Mouse (Mus musculus): Measurements from ENCODE around the gene Plk5.
"Not testable (repeated sequence)": the region's sequence is repeated elsewhere in the genome, so short reads cannot be mapped to it uniquely, and the experiment has no call there.

Plk5 gene

DNA sequence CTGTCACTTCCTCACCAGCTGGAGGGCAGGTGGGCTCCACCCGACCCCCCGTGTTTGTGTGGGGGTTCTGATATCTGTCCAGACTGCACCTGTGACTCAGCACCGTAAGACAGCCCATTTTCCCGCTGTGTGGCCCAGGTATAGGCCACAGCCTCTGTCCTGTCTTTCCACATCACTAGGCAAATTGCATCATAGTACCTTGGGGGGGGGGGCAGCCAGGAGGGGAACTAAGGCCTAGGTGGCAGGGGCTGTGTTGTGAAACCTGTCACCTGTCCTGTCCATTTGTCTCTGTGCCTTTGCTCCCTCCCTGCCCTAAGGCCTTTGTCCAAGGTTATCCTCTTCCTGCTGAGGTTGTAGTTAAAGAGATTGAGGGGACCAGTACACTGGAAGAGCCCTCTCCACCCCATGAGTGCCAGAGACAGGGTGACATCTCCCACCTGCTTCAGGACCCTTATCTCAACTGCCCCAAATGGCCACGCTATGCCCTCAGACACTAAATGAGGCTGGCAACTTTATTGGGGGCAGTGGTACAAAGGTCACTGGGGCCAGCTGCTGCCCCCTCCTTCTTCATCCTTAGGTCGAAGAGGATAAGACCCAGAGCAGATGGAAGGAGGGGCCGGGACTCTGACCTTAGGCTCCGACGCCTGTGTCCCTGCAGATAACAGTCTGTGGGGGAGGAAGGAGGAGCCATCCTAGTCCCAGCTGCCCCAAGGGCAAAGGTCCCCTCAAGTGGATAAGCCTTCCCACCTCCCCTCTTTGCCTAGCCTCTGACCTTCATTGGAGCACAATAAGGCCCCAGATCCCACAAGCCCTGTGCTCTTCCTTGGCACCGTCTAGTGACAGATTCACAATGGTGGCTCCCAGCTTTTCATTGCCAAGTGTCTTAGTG is 24.4 kb upstream of the Plk5 start:
- no peak for DNase-seq (ENCODE audit: low read depth, low spot score)

DNA sequence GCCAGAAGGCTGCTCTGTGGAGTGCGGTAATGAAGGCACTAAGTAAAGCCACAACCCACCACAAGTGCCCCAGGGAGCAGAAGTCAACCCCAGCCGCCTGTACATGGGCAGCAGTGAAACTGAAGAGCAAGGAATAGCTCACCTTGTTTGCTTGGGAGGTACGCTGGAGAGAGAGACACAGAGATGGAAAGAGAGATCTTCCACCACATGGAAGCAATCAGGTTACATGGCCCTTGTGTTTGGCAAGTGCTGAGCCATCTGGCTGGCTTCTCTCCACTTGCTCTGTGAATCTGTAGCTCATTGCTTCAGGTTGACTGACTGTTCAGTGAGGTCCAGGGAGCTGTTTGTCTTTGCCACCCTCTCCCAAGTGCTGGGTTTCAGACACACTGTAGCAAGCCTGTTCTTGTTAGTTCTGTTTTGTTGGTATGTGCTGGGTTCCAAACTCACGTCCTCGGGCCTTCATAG is 23.7 kb upstream of the Plk5 start:
- DNase-seq (ENCODE audit: low read depth, low spot score) = no peak

DNA sequence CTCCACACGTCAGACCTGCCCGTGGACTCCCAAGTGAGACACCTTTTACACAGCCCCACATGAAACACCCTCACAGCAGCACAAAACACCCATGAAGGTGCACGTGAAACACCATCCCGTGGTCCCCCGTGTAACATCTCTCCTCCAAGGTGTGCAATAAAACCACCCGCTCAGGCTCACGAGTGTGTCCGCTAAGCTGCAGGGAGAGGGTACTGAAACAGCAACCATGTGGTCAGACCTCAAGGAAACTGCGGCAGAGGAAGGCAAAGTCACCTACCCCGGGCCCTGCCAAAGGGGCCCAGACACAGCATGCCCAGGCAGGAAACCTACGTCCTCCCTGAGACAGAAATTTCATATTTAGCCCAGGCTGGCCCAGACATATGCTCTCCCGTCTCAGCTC is 20.0 kb upstream of the Plk5 start:
- DNase-seq (ENCODE audit: low read depth, low spot score) = no peak

DNA sequence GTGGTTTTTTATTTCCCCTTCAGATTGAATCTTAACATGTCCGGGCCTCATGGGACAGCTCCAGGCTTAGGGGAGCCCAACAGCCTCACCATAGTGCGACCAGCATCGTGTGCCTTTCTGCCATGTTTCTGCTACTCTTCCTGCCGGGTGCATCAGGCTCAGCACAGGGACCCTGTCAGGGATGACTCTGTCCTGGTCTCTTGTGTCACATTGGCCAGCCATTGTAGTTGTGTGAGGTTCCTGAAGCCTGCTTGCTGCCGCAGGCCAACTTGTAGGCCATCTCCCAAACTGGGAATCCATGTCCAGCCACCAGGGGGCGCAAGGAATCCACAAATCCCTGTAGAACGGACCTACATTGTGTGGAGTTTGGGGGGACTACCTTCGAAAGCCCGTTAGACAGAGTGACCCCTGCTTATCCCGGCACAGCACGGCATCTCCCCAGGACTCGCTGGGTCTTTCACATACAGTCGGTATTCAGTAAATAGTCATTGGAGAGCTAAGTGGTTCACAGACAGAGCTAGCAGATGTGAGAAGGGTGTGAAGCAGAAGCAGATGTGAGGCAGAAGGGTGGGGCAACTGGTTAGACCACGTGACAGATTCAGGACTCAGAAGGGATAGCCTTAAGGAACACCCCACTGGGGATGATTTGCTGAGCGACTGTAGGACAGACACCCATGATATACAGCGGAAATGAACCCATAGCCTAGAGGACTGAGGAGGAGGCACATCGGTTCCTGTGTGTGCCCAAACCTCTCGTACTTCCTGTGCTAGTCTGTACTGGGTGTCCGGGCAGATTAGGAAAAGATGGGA is 16.1 kb upstream of the Plk5 start:
- DNase-seq (ENCODE audit: low read depth, low spot score) = peak; percentile 89

DNA sequence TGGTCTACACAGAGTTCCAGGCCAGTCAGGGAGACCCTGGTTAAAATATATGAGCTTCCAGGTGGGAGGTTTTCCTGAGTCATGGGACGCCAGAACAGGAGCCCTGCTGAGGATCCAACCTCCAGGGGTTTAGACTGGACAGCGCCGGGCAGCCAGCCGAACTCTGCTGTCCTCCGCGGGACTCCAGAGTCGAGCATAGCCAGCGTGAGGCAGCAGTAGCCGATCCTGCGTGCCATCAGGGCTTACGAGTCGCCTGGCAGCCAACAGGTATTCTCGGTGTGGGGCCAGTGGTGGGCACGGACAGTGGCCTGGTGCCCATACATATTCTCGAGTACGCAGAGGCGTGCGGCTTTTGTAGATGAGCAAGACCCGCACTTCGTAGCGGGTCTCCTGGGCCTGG is 15.2 kb upstream of the Plk5 start:
- no peak for DNase-seq (ENCODE audit: low read depth, low spot score)

DNA sequence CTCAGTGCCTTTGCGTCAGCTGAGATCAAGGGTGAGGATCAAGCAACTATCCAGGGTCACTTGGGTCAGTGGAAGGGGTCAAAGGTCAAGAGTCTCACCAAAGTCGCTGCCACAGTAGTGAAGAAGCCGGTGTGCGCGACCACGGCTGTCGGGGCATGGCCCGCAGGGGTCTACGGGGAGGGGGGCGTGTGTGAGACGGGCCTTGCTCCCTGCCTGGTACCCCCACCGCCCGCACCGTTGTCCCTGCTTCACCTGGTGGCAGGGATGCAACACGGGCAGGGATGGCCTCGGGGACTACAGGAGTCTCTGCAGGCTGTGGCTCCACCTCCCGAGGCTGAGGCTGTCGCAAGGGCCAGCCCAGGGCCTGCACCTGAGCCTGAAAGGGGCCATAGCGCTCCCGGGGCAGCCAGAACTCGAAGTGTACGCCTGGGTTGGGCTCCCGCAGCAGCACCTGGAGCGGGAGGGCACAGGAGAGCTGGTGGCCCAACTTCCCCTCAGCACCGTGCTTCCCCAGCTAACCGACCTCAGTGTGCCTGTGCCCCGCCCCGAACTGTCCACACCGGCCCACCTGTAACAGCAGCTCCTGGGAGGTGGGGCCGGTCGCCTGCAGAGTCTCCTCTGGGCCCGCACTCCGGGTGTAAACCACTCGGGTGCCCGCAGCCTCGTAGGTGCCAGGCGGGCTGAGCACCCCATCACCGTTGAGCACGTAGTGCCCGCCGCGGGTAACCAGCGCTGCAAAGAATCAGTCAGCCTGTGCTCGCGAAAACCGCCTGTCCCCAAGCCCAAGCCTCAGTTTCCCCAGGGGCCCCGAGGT is 14.6 kb upstream of the Plk5 start:
- DNase-seq (ENCODE audit: low read depth, low spot score) = no peak

DNA sequence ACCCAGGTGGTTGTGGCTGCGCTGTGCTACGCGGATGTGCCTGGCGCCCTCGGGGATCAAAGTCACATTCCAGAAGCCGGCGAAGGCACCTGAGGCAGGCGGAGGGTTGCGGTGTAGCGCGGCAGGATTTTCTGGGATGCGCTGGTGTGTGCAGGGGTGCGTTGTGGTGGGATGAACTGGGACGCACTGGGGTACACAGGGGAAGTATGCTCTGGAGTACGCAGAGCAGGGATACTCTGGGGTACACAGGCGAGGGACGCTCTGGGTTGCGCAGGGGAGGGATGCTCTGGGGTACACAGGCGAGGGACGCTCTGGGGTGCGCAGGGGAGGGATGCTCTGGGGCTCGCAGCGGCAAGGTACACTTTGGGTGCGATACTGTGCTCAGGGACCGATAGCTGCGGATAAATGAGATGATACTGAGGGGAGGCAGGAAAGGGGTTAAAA is 13.9 kb upstream of the Plk5 start:
- no peak for DNase-seq (ENCODE audit: low read depth, low spot score)

DNA sequence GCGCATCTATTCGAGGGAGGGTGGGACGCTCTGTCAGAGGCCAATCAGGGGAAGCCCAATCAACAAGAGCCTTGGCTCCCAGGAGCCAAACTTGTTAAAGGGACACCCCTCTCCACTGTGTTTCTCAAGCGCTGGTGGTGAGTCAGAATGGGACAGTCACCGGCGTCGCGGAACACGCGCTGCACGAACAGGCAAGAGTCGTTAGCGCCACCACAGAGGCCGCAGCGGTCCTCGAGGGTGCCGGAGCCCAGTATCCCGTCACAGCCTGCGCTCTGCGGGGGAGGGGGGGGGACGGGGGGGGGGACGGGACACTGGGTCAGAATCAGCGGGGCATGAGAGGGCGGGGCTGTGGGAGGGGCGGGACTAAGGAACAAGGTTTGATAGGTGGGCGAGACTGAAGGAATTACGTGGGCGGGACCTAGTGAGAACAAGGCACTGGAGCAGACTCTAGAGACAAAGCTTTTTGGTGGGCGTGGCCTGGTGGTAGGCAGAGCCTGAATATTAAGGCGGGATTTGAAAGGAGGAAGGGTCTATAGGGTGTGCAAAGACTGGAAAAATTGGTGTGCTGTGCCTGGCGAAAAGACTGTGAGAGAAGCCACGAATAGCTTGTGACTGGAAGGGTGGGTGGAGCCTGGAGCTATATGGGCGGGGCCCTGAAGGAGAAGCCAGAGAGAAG is 13.4 kb upstream of the Plk5 start:
- DNase-seq (ENCODE audit: low read depth, low spot score) = peak; percentile 76

DNA sequence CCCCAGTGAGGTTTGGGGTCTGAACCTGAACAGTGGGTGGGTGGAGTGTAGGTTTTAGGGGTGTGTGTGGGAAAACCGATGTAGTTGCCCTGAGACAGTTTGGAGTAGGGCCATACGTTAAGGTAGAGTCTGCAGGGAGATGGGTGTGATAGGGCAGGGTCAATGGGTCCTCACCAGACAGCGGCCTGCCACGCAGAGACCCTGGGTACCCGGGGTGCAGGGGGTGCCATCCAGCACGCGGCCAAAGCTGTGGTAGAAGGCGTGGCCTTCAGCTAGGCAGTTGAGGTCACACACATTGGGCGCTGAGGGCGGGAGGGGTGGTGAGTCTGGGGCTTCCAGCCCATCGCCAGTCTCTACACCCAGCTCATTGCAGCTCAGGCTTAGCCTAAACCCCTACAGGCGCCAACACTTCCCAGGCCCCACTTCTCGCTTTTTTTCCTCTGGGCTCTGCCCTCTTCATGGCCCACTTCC is 12.8 kb upstream of the Plk5 start:
- DNase-seq (ENCODE audit: low read depth, low spot score) = no peak

DNA sequence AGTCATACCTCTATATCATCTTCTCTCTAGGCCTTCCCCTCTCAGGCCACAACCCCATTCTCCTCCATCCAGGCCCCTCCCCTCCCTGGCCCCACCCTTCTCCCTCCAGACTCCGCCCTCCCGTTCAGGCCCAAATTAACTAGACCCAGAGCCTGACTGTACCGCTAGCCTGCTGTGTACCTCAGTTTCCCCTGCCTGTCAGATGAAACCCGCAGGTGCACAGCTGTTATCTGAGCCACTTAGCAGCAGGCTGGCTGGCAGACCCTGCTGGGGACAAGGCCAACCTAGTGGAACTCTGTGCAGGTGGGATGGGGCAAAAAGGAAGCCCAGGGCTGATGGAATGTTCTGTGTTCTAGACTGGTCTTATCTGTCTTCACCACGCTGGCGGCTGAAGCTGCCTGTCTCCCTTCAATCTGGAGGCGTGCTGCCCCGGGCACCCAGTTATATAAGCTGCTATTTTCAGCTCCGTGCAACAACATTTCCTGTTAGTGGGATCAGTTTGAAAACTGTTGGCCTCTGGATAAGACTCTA is 12.1 kb upstream of the Plk5 start:
- DNase-seq (ENCODE audit: low read depth, low spot score) = no peak

DNA sequence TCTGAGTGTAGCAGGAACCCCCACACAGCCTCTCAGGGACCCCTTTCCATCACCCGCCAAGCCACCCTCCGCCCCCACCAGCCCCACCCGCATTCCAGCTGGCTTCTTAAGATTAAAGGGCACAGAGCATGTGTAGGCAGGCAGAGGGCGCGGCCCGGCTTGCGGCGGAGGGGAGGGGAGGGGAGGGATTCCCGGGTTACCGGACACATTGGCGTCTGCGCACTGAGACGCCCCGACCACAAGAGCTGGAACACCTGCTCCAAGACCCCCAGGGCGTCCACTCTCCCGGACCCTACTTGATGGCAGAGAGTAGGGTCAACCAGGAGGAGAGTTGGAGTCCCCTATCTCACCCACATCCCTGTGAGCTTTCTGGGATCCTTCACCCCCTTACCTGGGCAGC is 11.1 kb upstream of the Plk5 start:
- DNase-seq (ENCODE audit: low read depth, low spot score) = no peak

DNA sequence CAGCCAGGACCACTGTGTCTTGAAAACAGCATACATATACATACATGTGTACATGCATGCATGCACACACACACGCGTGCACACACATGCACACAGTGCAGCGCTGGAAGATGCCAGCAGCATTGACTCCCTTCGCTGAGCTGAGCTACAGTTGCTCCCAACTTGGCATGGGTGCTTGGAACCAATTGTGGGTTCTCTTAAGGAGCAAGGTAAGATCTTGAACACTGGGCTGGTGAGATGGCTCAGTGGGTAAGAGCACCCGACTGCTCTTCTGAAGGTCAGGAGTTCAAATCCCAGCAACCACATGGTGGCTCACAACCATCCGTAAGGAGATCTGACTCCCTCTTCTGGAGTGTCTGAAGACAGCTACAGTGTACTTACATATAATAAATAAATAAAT is 10.3 kb upstream of the Plk5 start:
- not testable (repeated sequence) for DNase-seq (ENCODE audit: low read depth, low spot score)

DNA sequence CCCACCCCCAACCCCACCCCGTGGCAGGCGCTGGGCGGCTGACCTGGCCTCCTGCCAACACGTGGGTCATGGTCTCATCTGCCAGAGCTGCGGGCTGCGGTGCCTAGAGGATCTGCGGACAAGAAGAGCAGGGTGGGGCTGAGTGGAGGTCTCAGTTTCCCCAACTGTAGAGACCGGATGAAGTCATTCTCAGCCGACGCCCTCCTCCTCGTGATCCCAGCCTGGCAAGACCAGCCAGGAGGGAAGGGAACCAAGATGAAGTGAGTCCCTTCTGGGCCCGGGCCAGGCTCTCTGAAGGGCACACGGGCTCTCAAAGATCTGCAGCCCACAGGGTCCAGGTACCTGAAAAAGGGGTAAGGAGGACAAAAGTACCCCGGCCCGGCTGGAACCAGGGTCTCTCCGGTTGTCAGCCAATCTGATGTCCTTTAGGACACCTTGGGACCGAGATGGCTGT is 8.7 kb upstream of the Plk5 start:
- DNase-seq (ENCODE audit: low read depth, low spot score) = no peak

DNA sequence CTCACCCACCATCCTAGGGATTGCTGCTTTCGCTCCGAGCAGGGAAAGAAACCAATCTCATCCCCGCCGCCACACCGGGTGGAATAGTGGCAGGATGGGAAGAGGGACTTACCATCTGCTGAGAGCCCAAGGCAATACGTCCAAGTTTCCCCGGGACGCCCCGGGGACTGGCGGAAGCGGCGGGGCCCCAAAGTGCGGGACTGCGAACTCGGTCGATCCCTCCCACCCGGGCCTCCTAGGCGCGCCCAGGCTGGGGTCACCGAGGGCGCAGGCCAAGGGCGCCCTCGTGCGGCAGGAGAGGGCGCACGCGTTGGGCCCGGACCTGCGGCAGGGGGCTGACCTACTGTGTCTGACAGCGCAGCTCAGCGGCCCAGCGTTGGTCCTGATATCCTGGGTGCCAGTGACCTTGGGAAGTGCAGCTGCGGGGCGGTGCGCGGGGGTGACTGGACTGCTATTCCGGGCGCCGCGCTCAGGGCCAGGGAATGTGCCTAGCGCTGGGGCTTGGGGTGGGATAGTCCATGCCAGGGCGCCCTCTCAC is 7.9 kb upstream of the Plk5 start, which contains the start of gene Adamtsl5:
Gene Adamtsl5 (minus strand): TSS at position 169 of the 538 bp plus-strand sequence.
- peak; percentile 62 for DNase-seq (ENCODE audit: low read depth, low spot score)

DNA sequence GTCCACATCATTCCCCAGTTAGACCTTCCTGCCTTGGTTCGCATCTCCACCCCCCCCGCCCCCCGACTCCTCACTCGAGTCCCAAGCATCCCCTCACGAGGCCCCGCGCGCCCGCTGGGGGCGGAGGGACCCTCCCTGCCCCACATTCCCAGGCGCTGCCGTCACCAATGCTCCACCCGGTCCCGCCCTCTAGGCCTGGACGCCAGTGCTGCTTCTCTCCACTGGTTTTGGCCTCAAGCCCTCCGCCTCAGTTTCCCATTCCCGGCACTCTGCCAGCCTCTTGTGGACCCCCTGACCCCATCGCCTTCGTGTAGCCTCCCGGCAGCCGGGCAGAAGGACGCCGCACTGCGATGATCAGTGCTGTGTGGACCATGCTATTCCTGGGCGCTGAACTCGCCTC is 7.3 kb upstream of the Plk5 start:
- DNase-seq (ENCODE audit: low read depth, low spot score) = no peak

DNA sequence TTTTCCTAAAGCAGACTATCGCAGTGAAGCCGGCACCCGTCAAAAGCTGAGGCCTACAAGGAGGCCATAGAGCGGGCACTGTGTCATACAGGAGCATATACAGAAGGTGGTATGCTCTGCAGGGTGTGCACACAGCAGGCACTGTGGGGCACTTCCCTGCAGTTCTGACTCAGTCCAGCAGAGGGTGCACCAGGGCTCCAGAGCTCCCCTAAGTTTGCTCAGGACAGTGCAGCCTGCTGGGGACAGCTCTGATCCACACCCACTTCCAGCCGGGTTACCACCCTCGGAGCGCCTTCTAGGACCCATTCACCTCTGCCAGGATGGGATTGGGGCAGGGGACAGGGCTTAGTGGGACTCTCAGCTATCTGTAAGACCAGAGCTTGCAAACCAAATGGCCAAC is 6.0 kb upstream of the Plk5 start:
- DNase-seq (ENCODE audit: low read depth, low spot score) = peak; percentile 91

DNA sequence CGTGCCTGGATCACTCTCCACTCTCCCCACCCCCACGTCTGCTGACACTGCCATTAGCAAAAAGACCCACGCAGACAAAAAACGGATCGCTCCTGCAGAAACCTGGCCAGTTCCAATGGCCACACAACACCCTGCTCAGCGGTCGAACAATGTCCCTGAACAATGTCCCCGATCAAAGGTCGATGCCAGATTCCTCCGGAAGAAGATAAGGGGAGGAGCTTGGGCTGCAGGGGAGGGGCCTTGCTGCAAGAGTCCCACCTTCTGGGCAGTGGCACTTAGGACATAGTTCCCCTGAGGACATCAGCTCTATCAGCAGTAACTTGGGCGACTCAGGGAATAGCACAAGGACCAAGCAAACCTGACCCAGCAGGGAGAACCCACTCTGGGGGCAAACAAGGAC is 4.4 kb upstream of the Plk5 start:
- no peak for DNase-seq (ENCODE audit: low read depth, low spot score)

DNA sequence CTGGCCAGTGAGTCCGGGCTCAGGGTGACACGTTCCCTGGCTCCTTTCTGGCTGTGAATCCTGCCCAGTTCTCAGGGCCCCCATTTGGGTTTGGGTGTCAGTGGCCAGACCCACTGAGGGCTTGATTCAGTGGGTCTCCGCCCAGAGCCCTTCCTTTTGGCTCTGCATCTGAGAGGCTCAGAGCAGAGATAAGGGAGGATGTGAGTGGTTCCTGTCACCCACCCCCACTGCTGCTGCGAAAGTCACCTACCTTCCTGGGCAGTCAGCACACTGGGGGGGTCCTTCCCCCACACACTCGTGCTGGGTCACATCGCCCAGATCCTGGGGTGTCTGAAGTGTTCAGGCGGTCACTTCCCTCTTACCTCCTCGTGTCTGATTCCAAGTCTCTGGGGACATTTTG is 3.5 kb upstream of the Plk5 start:
- DNase-seq (ENCODE audit: low read depth, low spot score) = no peak

DNA sequence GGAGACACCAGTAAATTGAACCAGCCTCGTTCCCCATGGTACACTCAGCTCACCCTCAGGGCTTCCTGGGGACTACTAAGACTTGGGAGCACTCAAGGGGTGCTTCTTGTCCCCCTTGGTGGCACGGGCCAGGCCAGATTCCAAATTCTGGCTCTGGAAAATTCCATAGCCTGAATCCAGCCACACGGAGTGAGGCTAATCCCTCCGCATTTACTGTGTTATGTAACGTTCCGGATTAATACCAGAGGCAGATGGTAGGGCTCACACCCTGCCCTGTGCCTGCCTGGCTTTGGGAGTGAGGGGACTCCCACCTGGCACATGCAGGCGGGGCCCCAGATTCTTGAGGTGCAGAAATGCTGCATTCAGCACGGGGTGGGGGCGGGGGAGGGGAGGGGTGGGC is 828 bp upstream of the Plk5 start:
- DNase-seq (ENCODE audit: low read depth, low spot score) = no peak

DNA sequence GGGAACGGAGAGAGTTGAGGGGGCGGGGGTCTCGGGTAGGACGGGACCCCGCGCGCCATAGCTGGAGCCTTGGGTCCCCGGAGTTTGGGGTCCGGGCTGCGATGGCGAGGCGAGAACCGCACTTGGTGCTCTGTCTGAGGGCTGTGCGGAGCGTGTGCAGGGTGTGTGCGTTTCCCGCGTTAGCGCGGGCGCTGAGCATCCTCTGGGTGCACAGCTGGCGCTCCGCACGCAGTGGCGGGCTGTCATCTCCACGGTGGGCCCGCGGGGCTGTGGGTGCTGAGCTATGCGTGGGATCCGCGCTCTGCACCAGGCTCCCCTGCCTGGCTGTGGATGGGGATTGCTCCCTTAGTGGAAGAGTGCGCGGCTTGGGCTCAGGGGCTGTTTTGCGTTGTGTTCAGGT is 478 bp downstream of the Plk5 start:
- DNase-seq (ENCODE audit: low read depth, low spot score) = no peak
